Mouse (Mus musculus) spleen, adult 2 months (tissue): ENCODE data around the gene Ctla4.

Source experiments
- CTCF ChIP-seq: fragments of 200-500 bp; IDR thresholded peaks from 2 replicates; pipeline ENCODE4 v1.5.1; 2011; ENCODE audit warnings: mild to moderate bottlenecking, inconsistent platforms; ENCODE audit not compliant: insufficient read depth, insufficient read length, insufficient replicate concordance; ENCODE audit errors: extremely low read depth
- POLR2A ChIP-seq: fragments of 200-500 bp; IDR thresholded peaks from 2 replicates; pipeline ENCODE4 v1.6.1; 2011; ENCODE audit warnings: low read depth, low read length, inconsistent platforms

GRCm38 (mm10) chr1:60916281-60916781 lies 29.5 kb downstream of the Ctla4 start:
- TF ChIP-seq POLR2A (no peak), CTCF (no peak)
